Mouse (Mus musculus): ENCODE results near the gene Uspl1.
A peak's percentile ranks its signal among the peaks of the same experiment; 100 is the strongest.

Uspl1 gene

DNA sequence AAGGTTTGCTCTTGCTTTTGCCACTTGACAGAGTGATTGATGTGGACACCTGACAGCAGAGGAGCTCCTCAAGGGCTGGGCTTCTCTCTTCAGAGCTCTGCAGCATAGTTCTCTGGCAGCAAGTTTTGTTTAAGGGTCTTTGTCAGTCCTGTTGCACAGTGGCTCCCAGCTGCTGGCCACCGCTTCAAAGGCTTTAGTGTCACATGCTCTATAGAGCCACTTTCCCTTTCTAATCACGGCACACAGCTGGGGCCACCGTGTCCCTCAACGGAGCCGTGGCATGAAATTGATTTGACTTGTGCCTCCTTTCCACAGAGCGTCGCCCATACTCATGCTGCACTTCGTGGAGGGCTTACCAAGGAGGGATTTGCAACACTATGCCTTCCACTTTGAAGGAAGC lies 25.2 kb downstream of the Uspl1 start:
- DNase-seq (ENCODE audit: low read depth, low spot score): no peak

- no peak for DNase-seq (ENCODE audit: low read depth, low spot score)
These were observed 26.9 kb downstream of the Uspl1 start for GRCm38 (mm10) chr5:149211041-149211440.

DNA sequence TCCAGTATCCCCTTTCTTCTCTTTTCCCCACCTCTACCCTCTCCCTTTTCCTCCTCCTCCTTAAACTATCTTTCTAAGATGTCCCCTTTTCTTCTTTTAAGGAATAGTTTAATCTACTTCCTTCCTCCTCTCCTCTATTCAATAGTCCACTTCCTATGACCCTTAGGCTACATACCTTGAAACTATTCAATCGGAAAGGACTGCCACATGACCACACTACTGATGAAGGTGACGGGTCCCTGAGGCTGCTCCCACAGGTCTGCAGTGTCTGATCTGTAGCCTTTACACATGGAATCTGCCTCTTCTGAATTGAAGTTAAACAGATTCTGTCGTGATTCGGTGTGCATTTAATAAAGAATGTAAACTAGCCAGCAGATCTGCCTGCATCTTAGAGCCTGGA lies 28.7 kb downstream of the Uspl1 start:
- DNase-seq (ENCODE audit: low read depth, low spot score): no peak

DNA sequence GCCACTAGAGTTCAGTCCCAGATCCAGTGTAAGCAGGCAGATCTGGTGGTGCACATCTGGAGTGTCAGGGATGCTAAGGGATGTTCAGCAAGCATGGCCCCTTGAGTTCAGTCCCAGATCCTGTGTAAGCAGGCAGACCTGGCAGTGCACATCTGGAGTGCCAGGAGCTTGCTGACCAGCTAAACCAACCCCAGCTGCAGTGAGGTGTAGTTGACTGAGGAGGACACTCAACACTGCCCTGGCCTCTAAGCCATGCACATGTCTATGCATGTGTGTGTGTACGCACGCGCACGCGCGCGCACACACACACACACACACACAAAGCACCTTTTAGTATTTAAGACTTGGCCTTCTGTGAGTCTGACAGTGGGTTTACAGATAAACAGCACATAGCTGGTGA lies 31.4 kb downstream of the Uspl1 start:
- DNase-seq (ENCODE audit: low read depth, low spot score): no peak

DNA sequence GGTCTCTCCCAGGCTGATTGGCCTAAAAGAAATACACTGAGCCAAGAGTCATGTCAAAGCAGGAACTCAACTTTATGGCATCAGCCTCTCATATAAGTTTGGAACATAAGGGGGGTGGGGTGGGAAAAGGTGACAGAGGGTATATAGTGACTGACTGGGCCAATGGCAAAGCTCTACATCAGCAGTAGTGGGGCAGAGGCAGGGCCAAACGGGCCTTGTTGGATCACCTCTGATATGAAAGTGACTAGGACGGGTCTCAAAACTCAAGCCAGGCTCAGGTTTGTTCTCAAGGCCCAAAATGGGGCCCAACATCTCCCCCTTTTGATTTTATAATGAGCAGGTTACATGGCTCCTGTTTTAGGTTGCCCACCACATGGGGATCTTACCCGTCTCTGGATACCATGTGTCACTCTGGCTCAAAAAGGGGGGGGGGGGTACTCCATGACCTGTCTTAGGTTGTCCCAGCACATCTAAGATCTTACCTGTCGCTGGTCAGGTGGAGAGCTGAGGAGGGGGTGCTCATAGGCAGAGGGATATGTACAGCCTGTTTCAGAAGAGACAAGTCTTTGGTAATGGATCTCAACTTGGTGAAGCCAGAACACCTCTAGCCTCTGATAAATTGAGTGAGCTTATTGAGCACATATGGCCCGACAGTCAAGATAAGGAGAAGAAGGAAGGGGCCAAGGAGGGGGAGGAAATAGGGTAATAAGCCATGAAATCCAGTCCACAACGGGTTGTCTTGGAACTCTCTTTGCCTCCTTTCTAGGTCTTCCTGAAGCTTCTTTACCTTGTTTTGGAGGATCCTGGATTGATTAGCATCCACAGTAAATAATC lies 33.6 kb downstream of the Uspl1 start:
- DNase-seq (ENCODE audit: low read depth, low spot score): no peak

GRCm38 (mm10) chr5:149219493-149219892 lies 35.3 kb downstream of the Uspl1 start:
- no peak for DNase-seq (ENCODE audit: low read depth, low spot score)

- DNase-seq (ENCODE audit: low read depth, low spot score): no peak
These were observed 37.2 kb downstream of the Uspl1 start for GRCm38 (mm10) chr5:149221355-149221754.

DNA sequence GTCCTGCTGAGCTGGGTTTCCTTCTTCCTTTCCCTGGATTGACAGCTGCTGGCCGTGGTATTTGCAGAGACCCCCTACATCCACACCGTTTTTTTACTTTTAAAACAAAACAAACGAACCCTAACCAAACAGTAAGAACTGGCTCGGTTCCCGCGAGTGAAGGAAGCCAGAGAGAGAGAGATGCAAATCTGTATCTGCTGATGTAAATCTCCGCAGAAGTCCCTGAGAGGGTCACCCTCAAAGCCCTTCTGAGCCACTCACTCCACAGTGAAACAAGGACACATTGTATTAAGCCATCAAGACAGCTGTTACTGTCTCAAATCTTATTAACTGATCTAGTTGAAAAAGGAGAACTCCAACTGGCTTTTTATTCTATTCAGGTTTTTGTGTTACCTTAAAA lies 40.5 kb downstream of the Uspl1 start:
- DNase-seq (ENCODE audit: low read depth, low spot score): no peak

DNA sequence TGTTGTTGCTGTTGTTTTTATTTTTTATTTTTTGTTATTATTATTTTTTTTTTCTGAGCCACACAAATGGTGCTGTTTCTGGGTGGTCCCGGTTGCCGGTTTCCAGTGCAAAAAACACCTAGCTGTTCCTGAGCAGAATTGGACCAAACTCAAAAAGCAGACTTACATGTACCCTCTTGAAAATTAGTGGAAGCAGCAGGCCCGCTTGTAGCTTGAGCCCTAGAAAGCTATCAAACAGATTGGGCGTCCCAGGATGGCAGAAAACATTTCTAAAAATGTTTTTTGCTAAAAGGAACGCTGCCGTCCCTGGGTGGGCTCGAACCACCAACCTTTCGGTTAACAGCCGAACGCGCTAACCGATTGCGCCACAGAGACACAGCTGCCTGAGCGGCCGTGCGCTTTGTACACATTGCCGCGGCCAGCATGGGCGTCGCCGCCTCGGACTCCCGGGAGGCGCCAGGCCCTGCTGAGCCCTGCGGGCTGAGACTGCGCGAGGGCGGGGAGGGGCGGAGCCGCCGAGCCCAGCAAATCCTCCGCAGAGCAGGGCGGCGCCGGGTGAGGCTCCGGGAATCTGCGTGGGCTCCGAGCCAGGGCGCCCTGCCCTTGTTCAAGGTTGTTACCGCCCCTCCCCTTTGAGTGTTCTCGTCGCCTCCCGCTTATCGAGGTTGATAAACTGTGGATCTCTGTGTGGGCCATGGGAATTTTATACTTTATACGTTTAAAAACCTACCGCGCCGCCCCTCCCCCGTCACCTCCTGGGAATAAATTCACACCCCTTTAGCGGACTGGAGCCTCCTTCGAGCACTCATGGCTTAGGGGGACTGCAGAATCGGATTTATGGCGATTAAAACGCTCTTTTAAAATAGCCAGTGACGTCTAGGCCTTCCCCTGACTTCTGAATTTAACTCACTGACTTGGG lies 44.8 kb downstream of the Uspl1 start:
- peak; percentile 95 for DNase-seq (ENCODE audit: low read depth, low spot score)

- no peak for DNase-seq (ENCODE audit: low read depth, low spot score)
These were observed 45.6 kb downstream of the Uspl1 start for GRCm38 (mm10) chr5:149229619-149230339.

GRCm38 (mm10) chr5:149235002-149235401 lies 50.9 kb downstream of the Uspl1 start:
- no peak for DNase-seq (ENCODE audit: low read depth, low spot score)

- DNase-seq (ENCODE audit: low read depth, low spot score): no peak
These were observed 53.2 kb downstream of the Uspl1 start for GRCm38 (mm10) chr5:149237221-149237950.

GRCm38 (mm10) chr5:149242467-149242866 lies 58.3 kb downstream of the Uspl1 start:
- no peak for DNase-seq (ENCODE audit: low read depth, low spot score)

- DNase-seq (ENCODE audit: low read depth, low spot score): no peak
These were observed 58.9 kb downstream of the Uspl1 start for GRCm38 (mm10) chr5:149243053-149243452.

GRCm38 (mm10) chr5:149245391-149245964 lies 61.3 kb downstream of the Uspl1 start:
- no peak for DNase-seq (ENCODE audit: low read depth, low spot score)

DNA sequence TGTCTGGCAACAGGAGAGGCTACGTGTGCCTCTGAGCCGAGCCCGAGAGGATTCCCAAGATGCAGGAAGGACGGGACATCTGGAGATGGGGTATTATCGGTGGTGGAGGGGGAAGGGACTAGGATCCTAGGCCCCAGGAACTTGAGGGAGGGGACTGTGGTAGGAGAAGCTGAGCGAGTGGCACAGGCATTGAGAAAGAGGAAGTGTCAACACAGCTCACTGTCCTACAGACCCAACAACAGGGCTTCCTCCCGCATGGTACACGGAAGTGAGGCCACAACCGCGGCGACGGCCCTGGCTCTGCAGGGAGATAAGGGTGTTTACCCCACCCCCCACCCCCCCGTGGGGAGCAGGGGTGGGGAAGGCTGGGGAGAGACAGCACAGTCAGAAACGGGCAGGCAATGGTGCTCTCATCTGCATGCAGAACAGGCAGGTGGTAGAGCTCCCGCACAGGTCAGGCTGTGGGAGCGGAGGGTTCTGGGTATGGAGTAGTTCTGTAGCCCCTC lies 61.9 kb downstream of the Uspl1 start:
- DNase-seq (ENCODE audit: low read depth, low spot score): no peak

- no peak for DNase-seq (ENCODE audit: low read depth, low spot score)
These were observed 63.1 kb downstream of the Uspl1 start for GRCm38 (mm10) chr5:149247047-149247904.

DNA sequence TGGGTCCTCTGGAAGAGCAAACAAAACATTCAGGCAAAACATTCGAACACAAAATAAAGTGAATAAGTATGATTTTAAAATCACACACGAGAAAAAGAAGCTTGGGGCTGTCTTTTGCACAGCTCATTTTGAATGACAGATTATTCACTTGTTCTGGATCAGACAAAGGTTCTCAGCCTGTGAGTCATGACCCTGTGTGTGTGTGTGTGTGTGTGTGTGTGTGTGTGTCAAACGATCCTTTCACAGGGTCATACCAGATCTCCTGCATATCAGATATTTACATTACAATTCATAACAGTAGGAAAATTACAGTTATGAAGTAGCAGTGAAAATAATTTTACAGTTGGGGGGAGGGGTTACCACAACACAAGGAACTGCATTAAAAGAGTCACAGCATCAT lies 68.2 kb downstream of the Uspl1 start:
- no peak for DNase-seq (ENCODE audit: low read depth, low spot score)

DNA sequence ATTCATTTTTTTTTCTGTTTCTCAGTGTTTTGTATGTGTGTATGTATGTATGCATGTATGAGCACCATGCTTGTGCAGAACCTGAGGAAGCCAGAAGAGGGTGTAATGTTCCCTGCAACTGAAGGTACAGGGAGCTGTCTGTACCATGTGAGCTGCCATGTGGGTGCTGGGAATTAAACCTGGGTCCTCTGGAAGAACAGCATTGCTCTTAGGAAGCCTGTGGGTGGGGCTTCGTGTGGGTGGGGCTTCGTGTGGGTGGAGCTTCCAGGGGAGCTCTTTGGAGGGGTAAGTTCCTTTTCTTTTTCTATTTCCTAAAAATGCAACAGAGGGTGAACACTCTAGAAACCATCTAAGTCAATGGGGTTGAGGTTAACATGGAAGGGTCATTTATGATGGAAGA lies 69.3 kb downstream of the Uspl1 start:
- no peak for DNase-seq (ENCODE audit: low read depth, low spot score)

DNA sequence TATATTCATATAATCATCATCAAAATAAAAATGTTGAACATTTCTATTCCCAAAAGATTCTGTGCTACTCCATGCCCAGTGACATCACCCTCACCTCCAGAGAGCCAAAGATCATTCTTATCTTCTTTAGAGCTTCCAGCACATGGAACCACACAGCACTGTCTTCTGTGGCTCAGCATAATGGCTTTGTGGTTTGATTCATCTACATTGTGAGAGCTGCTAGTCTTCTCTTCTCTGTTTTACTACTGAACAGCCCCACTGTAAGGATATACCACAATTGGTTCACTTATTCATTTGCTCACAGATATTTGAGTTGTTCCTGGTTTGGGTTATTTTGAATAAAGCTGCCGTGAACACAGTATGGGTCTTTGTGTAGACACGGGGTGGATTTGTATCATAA lies 71.4 kb downstream of the Uspl1 start:
- no peak for DNase-seq (ENCODE audit: low read depth, low spot score)

Data from retina, adult 2 months (tissue).